Mouse (Mus musculus) bone marrow macrophage, adult 2 months (primary cell): ENCODE measurements around the gene Dnhd1.

ENCODE experiments used
- CTCF ChIP-seq: IDR thresholded peaks from 2 replicates; pipeline ENCODE4 v1.5.1; 2012; ENCODE audit warnings: low read depth, mild to moderate bottlenecking, low read length, moderate library complexity
- POLR2A ChIP-seq: IDR thresholded peaks from 2 replicates; pipeline ENCODE4 v1.6.1; 2012; ENCODE audit warnings: mild to moderate bottlenecking, low read depth, low read length, borderline replicate concordance

GRCm38 (mm10) chr7:105751491-105752433, 101.1 kb downstream of the Dnhd1 start, which contains the start of gene Tpp1:
- TF ChIP-seq POLR2A, result no peak
- no peak for TF ChIP-seq CTCF
